Mouse (Mus musculus): ENCODE results near the gene Snx1.

GRCm38 (mm10) chr9:66072754-66073153, 53.6 kb downstream of the Snx1 start:
- no peak for TF ChIP-seq POLR2A (IDR thresholded peaks at IDR 0.05; ENCODE audit: control insufficient read depth, low read depth, low read length)
- TF ChIP-seq CTCF (IDR thresholded peaks at IDR 0.05; ENCODE audit: control insufficient read depth, insufficient read depth, insufficient replicate concordance, low read depth, low read length), result no peak

Measured in testis, adult 2 months (tissue).